Mouse (Mus musculus): ENCODE results near the gene Parp9. TPM values are rescaled to one million over a fixed set of nuclear protein-coding genes. Genes with fewer than 3 reads are reported as not detected.
"Not testable (repeated sequence)": the region's sequence is repeated elsewhere in the genome, so short reads cannot be mapped to it uniquely, and the experiment has no call there.

The Parp9 gene
- polyA plus RNA-seq, 1 experiment from 2014 or later = 13.0 TPM

- Histone ChIP-seq H3K4me1 (ENCODE audit: control insufficient read depth, insufficient read depth, low read length) (peaks cover 6% of the 10 kb centered on the region), H3K9ac (ENCODE audit: low read depth, low read length) (peak overlapping the region; percentile 56), H3K27me3 (replicated peaks; ENCODE audit: control insufficient read depth, insufficient read depth, low read length) (no peaks in the 10 kb centered on the region), H3K4me3 (ENCODE audit: low read length) (peak overlapping the region; percentile 86), H3K4me2 (ENCODE audit: low read depth, low read length) (peak overlapping the region; percentile 68), H3K27ac (ENCODE audit: low read length) (no peak overlapping the region), H3K9me3 (ENCODE audit: control insufficient read depth, low read length) (no peaks in the 10 kb centered on the region), H3K36me3 (ENCODE audit: control insufficient read depth, insufficient read depth, low read length) (no peaks in the 10 kb centered on the region)
- no peak for ATAC-seq
- WGBS = 5% methylated on average over 15 of the region's 15 CpGs
Measured at GRCm38 (mm10) chr16:35982506-35982901, 44.2 kb downstream of the Parp9 start.

GRCm38 (mm10) chr16:35982902-35983516 lies 44.7 kb downstream of the Parp9 start:
- H3K36me3 ChIP-seq (ENCODE audit: control insufficient read depth, insufficient read depth, low read length) = no peaks in the 10 kb centered on the region
- H3K27me3 ChIP-seq (replicated peaks; ENCODE audit: control insufficient read depth, insufficient read depth, low read length) = no peaks in the 10 kb centered on the region
- WGBS = under 1% methylated on average over 40 of the region's 54 CpGs
- peaks cover 9% of the 10 kb centered on the region for H3K4me1 ChIP-seq (ENCODE audit: control insufficient read depth, insufficient read depth, low read length)
- peak overlapping the region; percentile 98 for H3K27ac ChIP-seq (ENCODE audit: low read length)
- H3K4me3 ChIP-seq (ENCODE audit: low read length) = peak overlapping the region; percentile 86
- peak; percentile 96 for ATAC-seq
- no peaks in the 10 kb centered on the region for H3K9me3 ChIP-seq (ENCODE audit: control insufficient read depth, low read length)
- H3K9ac ChIP-seq (ENCODE audit: low read depth, low read length) = peak overlapping the region; percentile 89
- peak overlapping the region; percentile 68 for H3K4me2 ChIP-seq (ENCODE audit: low read depth, low read length)

GRCm38 (mm10) chr16:35983517-35984101 lies 45.3 kb downstream of the Parp9 start:
- H3K4me2 ChIP-seq (ENCODE audit: low read depth, low read length) = peak overlapping the region; percentile 75
- no peaks in the 10 kb centered on the region for H3K9me3 ChIP-seq (ENCODE audit: control insufficient read depth, low read length)
- peak; percentile 79 for ATAC-seq
- under 1% methylated on average over 43 of the region's 86 CpGs for WGBS
- H3K4me3 ChIP-seq (ENCODE audit: low read length) = peak overlapping the region; percentile 86
- H3K36me3 ChIP-seq (ENCODE audit: control insufficient read depth, insufficient read depth, low read length) = no peaks in the 10 kb centered on the region
- peak overlapping the region; percentile 89 for H3K9ac ChIP-seq (ENCODE audit: low read depth, low read length)
- H3K27ac ChIP-seq (ENCODE audit: low read length) = peak overlapping the region; percentile 98
- H3K4me1 ChIP-seq (ENCODE audit: control insufficient read depth, insufficient read depth, low read length) = peaks cover 9% of the 10 kb centered on the region
- H3K27me3 ChIP-seq (replicated peaks; ENCODE audit: control insufficient read depth, insufficient read depth, low read length) = no peaks in the 10 kb centered on the region

GRCm38 (mm10) chr16:35984471-35984870 lies 46.2 kb downstream of the Parp9 start:
- H3K4me3 ChIP-seq (ENCODE audit: low read length) = peak overlapping the region; percentile 86
- WGBS = 61% methylated on average over 3 of the region's 3 CpGs

GRCm38 (mm10) chr16:35987930-35988329 lies 49.7 kb downstream of the Parp9 start:
- Histone ChIP-seq H3K9ac (ENCODE audit: low read depth, low read length) (no peak overlapping the region), H3K27me3 (replicated peaks; ENCODE audit: control insufficient read depth, insufficient read depth, low read length) (no peaks in the 10 kb centered on the region), H3K27ac (ENCODE audit: low read length) (no peak overlapping the region), H3K4me2 (ENCODE audit: low read depth, low read length) (no peak overlapping the region), H3K4me3 (ENCODE audit: low read length) (no peak overlapping the region), H3K9me3 (ENCODE audit: control insufficient read depth, low read length) (no peaks in the 10 kb centered on the region), H3K4me1 (ENCODE audit: control insufficient read depth, insufficient read depth, low read length) (peaks cover 9% of the 10 kb centered on the region), H3K36me3 (ENCODE audit: control insufficient read depth, insufficient read depth, low read length) (peaks cover 4% of the 10 kb centered on the region; the same call in 1 of the 2 replicates)
- 48% methylated on average over 1 of the region's 1 CpGs for WGBS
- ATAC-seq = no peak

More at GRCm38 (mm10) chr16:35984471-35984870, 46.2 kb downstream of the Parp9 start:
- H3K36me3 ChIP-seq (ENCODE audit: control insufficient read depth, insufficient read depth, low read length) = peaks cover 2% of the 10 kb centered on the region; the same call in 1 of the 2 replicates
- H3K9me3 ChIP-seq (ENCODE audit: control insufficient read depth, low read length) = no peaks in the 10 kb centered on the region
- ATAC-seq = no peak
- H3K27me3 ChIP-seq (replicated peaks; ENCODE audit: control insufficient read depth, insufficient read depth, low read length) = no peaks in the 10 kb centered on the region
- peak overlapping the region; percentile 75; the same call in 1 of the 2 replicates for H3K4me2 ChIP-seq (ENCODE audit: low read depth, low read length)
- no peak overlapping the region; the same call in 1 of the 2 replicates for H3K9ac ChIP-seq (ENCODE audit: low read depth, low read length)
- H3K27ac ChIP-seq (ENCODE audit: low read length) = no peak overlapping the region
- H3K4me1 ChIP-seq (ENCODE audit: control insufficient read depth, insufficient read depth, low read length) = peaks cover 9% of the 10 kb centered on the region

- no peak overlapping the region for H3K9ac ChIP-seq (ENCODE audit: low read depth, low read length)
- no peak overlapping the region for H3K4me2 ChIP-seq (ENCODE audit: low read depth, low read length)
- no peaks in the 10 kb centered on the region for H3K27me3 ChIP-seq (replicated peaks; ENCODE audit: control insufficient read depth, insufficient read depth, low read length)
- WGBS = 60% methylated on average over 1 of the region's 1 CpGs
- H3K4me3 ChIP-seq (ENCODE audit: low read length) = no peak overlapping the region
- peaks cover 4% of the 10 kb centered on the region; the same call in 1 of the 2 replicates for H3K36me3 ChIP-seq (ENCODE audit: control insufficient read depth, insufficient read depth, low read length)
- peaks cover 4% of the 10 kb centered on the region; the same call in 1 of the 2 replicates for H3K4me1 ChIP-seq (ENCODE audit: control insufficient read depth, insufficient read depth, low read length)
- no peak for ATAC-seq
- no peaks in the 10 kb centered on the region for H3K9me3 ChIP-seq (ENCODE audit: control insufficient read depth, low read length)
- no peak overlapping the region for H3K27ac ChIP-seq (ENCODE audit: low read length)
Measured at GRCm38 (mm10) chr16:35992391-35992790, 54.1 kb downstream of the Parp9 start.

GRCm38 (mm10) chr16:35993316-35993715 lies 55.0 kb downstream of the Parp9 start:
- H3K4me2 ChIP-seq (ENCODE audit: low read depth, low read length) = no peak overlapping the region
- H3K27ac ChIP-seq (ENCODE audit: low read length) = no peak overlapping the region
- peaks cover 4% of the 10 kb centered on the region; the same call in 1 of the 2 replicates for H3K36me3 ChIP-seq (ENCODE audit: control insufficient read depth, insufficient read depth, low read length)
- no peaks in the 10 kb centered on the region for H3K4me1 ChIP-seq (ENCODE audit: control insufficient read depth, insufficient read depth, low read length)
- H3K9me3 ChIP-seq (ENCODE audit: control insufficient read depth, low read length) = no peaks in the 10 kb centered on the region
- H3K4me3 ChIP-seq (ENCODE audit: low read length) = no peak overlapping the region
- 85% methylated on average over 3 of the region's 3 CpGs for WGBS
- H3K9ac ChIP-seq (ENCODE audit: low read depth, low read length) = no peak overlapping the region
- H3K27me3 ChIP-seq (replicated peaks; ENCODE audit: control insufficient read depth, insufficient read depth, low read length) = no peaks in the 10 kb centered on the region
- no peak for ATAC-seq

- H3K4me3 ChIP-seq (ENCODE audit: low read length); H3K9me3 ChIP-seq (ENCODE audit: control insufficient read depth, low read length); H3K4me1 ChIP-seq (ENCODE audit: control insufficient read depth, insufficient read depth, low read length); ATAC-seq; H3K4me2 ChIP-seq (ENCODE audit: low read depth, low read length); H3K9ac ChIP-seq (ENCODE audit: low read depth, low read length); H3K27ac ChIP-seq (ENCODE audit: low read length); H3K36me3 ChIP-seq (ENCODE audit: control insufficient read depth, insufficient read depth, low read length); H3K27me3 ChIP-seq (replicated peaks; ENCODE audit: control insufficient read depth, insufficient read depth, low read length): not testable (repeated sequence)
- WGBS = 90% methylated on average over 4 of the region's 4 CpGs
Measured at GRCm38 (mm10) chr16:35998852-35999251, 60.6 kb downstream of the Parp9 start.

GRCm38 (mm10) chr16:36008396-36008795 lies 70.1 kb downstream of the Parp9 start:
- WGBS = 93% methylated on average over 3 of the region's 3 CpGs
- no peak for ATAC-seq

More at GRCm38 (mm10) chr16:36008396-36008795, 70.1 kb downstream of the Parp9 start:
- no peak overlapping the region for H3K4me3 ChIP-seq (ENCODE audit: low read length)
- peaks cover 6% of the 10 kb centered on the region; the same call in 1 of the 2 replicates for H3K36me3 ChIP-seq (ENCODE audit: control insufficient read depth, insufficient read depth, low read length)
- H3K9ac ChIP-seq (ENCODE audit: low read depth, low read length) = no peak overlapping the region
- H3K27me3 ChIP-seq (replicated peaks; ENCODE audit: control insufficient read depth, insufficient read depth, low read length) = no peaks in the 10 kb centered on the region
- no peak overlapping the region for H3K27ac ChIP-seq (ENCODE audit: low read length)
- no peaks in the 10 kb centered on the region for H3K9me3 ChIP-seq (ENCODE audit: control insufficient read depth, low read length)
- H3K4me1 ChIP-seq (ENCODE audit: control insufficient read depth, insufficient read depth, low read length) = no peaks in the 10 kb centered on the region
- H3K4me2 ChIP-seq (ENCODE audit: low read depth, low read length) = no peak overlapping the region

Data from intestine, embryonic 16.5 days (tissue).